Mouse (Mus musculus) liver, postnatal 0 days (tissue): ENCODE results near the gene Aar2. TPM values are rescaled to one million over a fixed set of nuclear protein-coding genes. Genes with fewer than 3 reads are reported as not detected.
A peak's percentile ranks its signal among the peaks of the same experiment; 100 is the strongest.

Experiments used
- ATAC-seq: fragments of 200-750 bp; cut with Nextera tagmentation; 2 replicates; pipeline ENCODE4 v1.8.0; 2017; ENCODE audit warnings: mild to moderate bottlenecking, moderate library complexity
- DNase-seq: peaks from one replicate; pipeline ENCODE4 v3.0.0-alpha.2; 2016
- H3K27ac ChIP-seq: fragments of 300-500 bp; sonication (generic); 2 replicates; pipeline ENCODE4 v1.5.1; 2014; ENCODE audit warnings: antibody characterized with exemption, moderate library complexity, mild to moderate bottlenecking, low read depth
- H3K27me3 ChIP-seq: fragments of 300-500 bp; sonication (generic); 2 replicates; pipeline ENCODE4 v1.6.1; 2014; ENCODE audit warnings: low read length, control low read depth, mixed read lengths; ENCODE audit not compliant: insufficient read depth
- H3K36me3 ChIP-seq: fragments of 300-500 bp; sonication (generic); replicated peaks from 2 replicates; pipeline ENCODE4 v1.6.1; 2014; ENCODE audit warnings: mild to moderate bottlenecking, control low read depth, low read length, moderate library complexity, mixed read lengths; ENCODE audit not compliant: insufficient read depth
- H3K4me1 ChIP-seq: fragments of 300-500 bp; sonication (generic); 2 replicates; pipeline ENCODE4 v1.6.1; 2014; ENCODE audit warnings: antibody characterized with exemption, mild to moderate bottlenecking, control low read depth; ENCODE audit not compliant: insufficient read depth
- H3K4me2 ChIP-seq: fragments of 300-500 bp; sonication (generic); 2 replicates; pipeline ENCODE4 v1.6.1; 2014; ENCODE audit warnings: low read depth, mild to moderate bottlenecking, low read length, moderate library complexity, mixed read lengths
- H3K4me3 ChIP-seq: fragments of 300-500 bp; sonication (generic); 2 replicates; pipeline ENCODE4 v1.5.1; 2014; ENCODE audit warnings: low read depth, low read length
- H3K9ac ChIP-seq: fragments of 300-500 bp; sonication (generic); replicated peaks from 2 replicates; pipeline ENCODE4 v1.6.1; 2014; ENCODE audit warnings: mild to moderate bottlenecking, moderate library complexity
- H3K9me3 ChIP-seq: fragments of 300-500 bp; sonication (generic); 2 replicates; pipeline ENCODE4 v1.6.1; 2016; ENCODE audit warnings: mild to moderate bottlenecking, control low read depth, low read length, mixed read lengths
- CTCF ChIP-seq: sonication (generic); IDR thresholded peaks from 2 replicates; pipeline ENCODE4 v1.5.1; 2016; ENCODE audit warnings: antibody characterized with exemption, low read depth
- EP300 ChIP-seq: IDR thresholded peaks from 2 replicates; pipeline ENCODE4 v1.6.1; 2016; ENCODE audit warnings: antibody characterized with exemption, low read depth, mild to moderate bottlenecking
- WGBS: fragments of 180-500 bp; shearing (Covaris S2); extraction: QIAGEN DNeasy Blood & Tissue Kit; methylation state at CpG from one replicate; pipeline ENCODE4 v1.1.7; 2014; ENCODE audit not compliant: insufficient replicate concordance; 5-methylcytosine and 5-hydroxymethylcytosine counted together
- polyA plus RNA-seq: library from polyadenylated mRNA; unstranded; fragments of >200 nt; fragmentation: Nextera tagmentation; extraction: Ambion mirVana; gene quantifications from 2 replicates; pipeline ENCODE4 v1.2.1, GENCODE M21; 2015

Gene Aar2
- polyA plus RNA-seq, result 10.8 and 10.9 TPM in 2 replicates

GRCm38 (mm10) chr2:156547123-156547891 is at the start of gene Aar2:
TSS of gene Aar2 (plus strand) at chr2:156547584.
- no peaks in the 10 kb centered on the region for H3K27me3 ChIP-seq
- H3K27ac ChIP-seq, result peak within 1 kb of the TSS; percentile 85
- no peak for TF ChIP-seq CTCF
- no peak for TF ChIP-seq EP300
- 4% methylated on average over 39 of the region's 39 CpGs for WGBS
- peak within 1 kb of the TSS; percentile 81 for H3K4me2 ChIP-seq
- H3K9me3 ChIP-seq, result no peaks in the 10 kb centered on the region
- DNase-seq, result peak; percentile 87
- peak; percentile 88 for ATAC-seq
- peak within 1 kb of the TSS; percentile 82 for H3K4me3 ChIP-seq
- H3K4me1 ChIP-seq, result peaks cover 8% of the 10 kb centered on the region
- H3K9ac ChIP-seq, result peak within 1 kb of the TSS; percentile 88
- peaks cover 19% of the 10 kb centered on the region for H3K36me3 ChIP-seq

GRCm38 (mm10) chr2:156497915-156498314 is 49.5 kb upstream of the Aar2 start:
- no peaks in the 10 kb centered on the region; the same call in none of the 2 replicates for H3K36me3 ChIP-seq
- H3K4me3 ChIP-seq, result no peak overlapping the region
- TF ChIP-seq EP300 (no peak), CTCF (peak; percentile 88)
- ATAC-seq (no peak), DNase-seq (peak; percentile 75)
- H3K4me2 ChIP-seq, result no peak overlapping the region
- no peak overlapping the region for H3K27ac ChIP-seq
- H3K9me3 ChIP-seq, result no peaks in the 10 kb centered on the region
- WGBS, result 51% methylated on average over 5 of the region's 5 CpGs
- H3K27me3 ChIP-seq, result no peaks in the 10 kb centered on the region
- H3K9ac ChIP-seq, result no peak overlapping the region
- peaks cover 3% of the 10 kb centered on the region for H3K4me1 ChIP-seq

- TF ChIP-seq CTCF (no peak), EP300 (no peak)
- Histone ChIP-seq H3K4me1 (no peaks in the 10 kb centered on the region), H3K27ac (no peak overlapping the region), H3K27me3 (no peaks in the 10 kb centered on the region), H3K9ac (no peak overlapping the region), H3K36me3 (no peaks in the 10 kb centered on the region; the same call in none of the 2 replicates), H3K4me3 (no peak overlapping the region), H3K9me3 (no peaks in the 10 kb centered on the region), H3K4me2 (no peak overlapping the region)
- DNase-seq (no peak), ATAC-seq (no peak)
- WGBS, result 85% methylated on average over 1 of the region's 1 CpGs
Observed at GRCm38 (mm10) chr2:156501025-156501424, 46.4 kb upstream of the Aar2 start.

GRCm38 (mm10) chr2:156505533-156505932 is 41.9 kb upstream of the Aar2 start:
- Histone ChIP-seq H3K27ac (no peak overlapping the region), H3K36me3 (peaks cover 3% of the 10 kb centered on the region), H3K4me1 (no peaks in the 10 kb centered on the region), H3K4me2 (no peak overlapping the region), H3K4me3 (no peak overlapping the region), H3K9me3 (no peaks in the 10 kb centered on the region), H3K27me3 (no peaks in the 10 kb centered on the region), H3K9ac (no peak overlapping the region)
- no peak for ATAC-seq
- DNase-seq, result no peak
- 74% methylated on average over 13 of the region's 13 CpGs for WGBS
- TF ChIP-seq CTCF, result no peak

DNA sequence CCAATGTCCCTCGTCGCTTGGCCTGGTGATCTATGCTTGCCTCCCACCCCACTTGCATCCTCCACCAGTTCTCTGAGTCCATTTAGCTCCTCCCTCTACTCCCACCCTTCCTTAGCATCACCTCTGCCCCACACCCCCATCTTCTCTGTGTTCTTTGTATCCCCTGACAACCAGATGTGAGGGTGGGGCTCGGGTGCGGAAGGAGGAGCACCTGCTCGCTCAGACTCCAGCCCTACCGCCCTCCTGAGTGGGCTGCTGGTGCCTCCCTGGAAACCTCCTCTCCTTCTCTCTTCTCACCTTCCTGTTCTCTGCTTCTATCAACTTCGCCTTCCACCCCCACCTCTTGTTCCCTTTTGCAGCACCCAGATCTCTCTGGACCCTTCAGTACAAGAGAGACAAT is 35.4 kb upstream of the Aar2 start:
- no peaks in the 10 kb centered on the region for H3K27me3 ChIP-seq
- no peak for ATAC-seq
- WGBS, result 61% methylated on average over 7 of the region's 7 CpGs
- no peak for DNase-seq
- no peak overlapping the region for H3K4me3 ChIP-seq
- TF ChIP-seq EP300 (no peak), CTCF (no peak)
- H3K4me1 ChIP-seq, result no peaks in the 10 kb centered on the region
- no peaks in the 10 kb centered on the region for H3K9me3 ChIP-seq
- H3K36me3 ChIP-seq, result no peaks in the 10 kb centered on the region
- no peak overlapping the region for H3K9ac ChIP-seq
- H3K4me2 ChIP-seq, result no peak overlapping the region
- H3K27ac ChIP-seq, result no peak overlapping the region

- WGBS, result 62% methylated on average over 5 of the region's 6 CpGs
- Histone ChIP-seq H3K9me3 (no peaks in the 10 kb centered on the region), H3K4me3 (no peak overlapping the region), H3K4me1 (no peaks in the 10 kb centered on the region), H3K27ac (no peak overlapping the region), H3K36me3 (no peaks in the 10 kb centered on the region), H3K27me3 (no peaks in the 10 kb centered on the region), H3K4me2 (no peak overlapping the region), H3K9ac (no peak overlapping the region)
- DNase-seq (no peak), ATAC-seq (peak; percentile 62)
- TF ChIP-seq CTCF (no peak), EP300 (no peak)
Observed at GRCm38 (mm10) chr2:156512561-156512960, 34.8 kb upstream of the Aar2 start.
